8 mouse cellular contexts compared by ENCODE assay signal in the genomic region with DNA sequence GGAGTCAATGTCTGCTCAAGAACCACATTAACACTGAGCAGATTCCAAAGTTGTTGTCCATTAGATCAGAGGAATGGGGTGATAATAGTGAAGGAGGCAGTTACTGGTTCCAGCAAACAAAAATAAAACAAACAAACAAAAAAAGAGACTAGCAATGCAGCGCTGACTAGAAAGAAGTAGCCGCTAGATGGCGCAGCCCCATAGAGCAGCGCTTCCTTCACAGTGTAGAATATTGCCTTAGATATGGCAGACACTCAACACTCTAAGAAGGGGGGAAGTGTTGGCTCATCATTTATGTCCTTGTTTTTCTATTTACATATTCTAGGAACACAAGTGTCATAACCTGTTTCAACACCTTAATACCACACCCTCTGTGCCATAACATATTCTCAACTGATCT. TPM values are rescaled to one million over a fixed set of nuclear protein-coding genes. Genes with fewer than 3 reads are reported as not detected.
DNase-seq lines count a peak whose midpoint lies in the region; ATAC-seq lines count a peak whose summit lies in the region.

No protein-coding gene starts in this region.

- H3K36me3 ChIP-seq in embryonic facial prominence, embryonic 10.5 days (replicated peaks), result no peaks in the 10 kb centered on the region
- no peaks in the 10 kb centered on the region for H3K36me3 ChIP-seq in hindbrain, embryonic 15.5 days
- H3K36me3 ChIP-seq in limb, embryonic 10.5 days, result no peaks in the 10 kb centered on the region

- H3K27me3 ChIP-seq in embryonic facial prominence, embryonic 10.5 days (replicated peaks; ENCODE audit: low read depth, poor library complexity, severe bottlenecking), result 0 out of 2 replicates have a peak, but pooled peaks cover 10% of the 10 kb centered on the region
- no peaks in the 10 kb centered on the region for H3K27me3 ChIP-seq in hindbrain, embryonic 15.5 days
- peaks cover 8% of the 10 kb centered on the region; the same call in 1 of the 2 replicates for H3K27me3 ChIP-seq in limb, embryonic 10.5 days (ENCODE audit: low read depth, poor library complexity, severe bottlenecking)

- peak; percentile 56; the same call in 1 of the 2 replicates for ATAC-seq in hindbrain, embryonic 15.5 days (ENCODE audit: low FRiP score, low read depth)
- peak; percentile 90 for ATAC-seq in monocyte, adult 5-6 weeks (replicated peaks; ENCODE audit: insufficient number of reproducible peaks, low FRiP score, low TSS enrichment, poor library complexity, severe bottlenecking)

- no peak overlapping the region for H3K9ac ChIP-seq in hindbrain, embryonic 15.5 days

- H3K4me1 ChIP-seq in embryonic facial prominence, embryonic 10.5 days, result peaks cover 9% of the 10 kb centered on the region
- no peaks in the 10 kb centered on the region for H3K4me1 ChIP-seq in hindbrain, embryonic 15.5 days (replicated peaks)
- H3K4me1 ChIP-seq in limb, embryonic 10.5 days, result no peaks in the 10 kb centered on the region

- no peak overlapping the region for H3K4me3 ChIP-seq in embryonic facial prominence, embryonic 10.5 days
- no peak overlapping the region for H3K4me3 ChIP-seq in hindbrain, embryonic 15.5 days
- H3K4me3 ChIP-seq in limb, embryonic 10.5 days, result no peak overlapping the region

- peak; percentile 45 for DNase-seq in ovary, postnatal 36 days (ENCODE audit: low spot score)
- DNase-seq in ovary, adult 18-20 months (ENCODE audit: low spot score), result no peak
- DNase-seq in adrenal gland, postnatal 25 days, result peak; percentile 65
- peak; percentile 50 for DNase-seq in embryonic facial prominence, embryonic 10.5 days (ENCODE audit: low spot score)
- DNase-seq in limb, embryonic 10.5 days (ENCODE audit: low spot score), result peak; percentile 39
- peak; percentile 71 for DNase-seq in thymus, postnatal 14 days

- H3K4me2 ChIP-seq in hindbrain, embryonic 15.5 days, result no peak overlapping the region

- 4% methylated on average over 4 of the region's 4 CpGs for WGBS in embryonic facial prominence, embryonic 10.5 days
- 4% methylated on average over 4 of the region's 4 CpGs for WGBS in hindbrain, embryonic 15.5 days
- 7% methylated on average over 4 of the region's 4 CpGs for WGBS in limb, embryonic 10.5 days

- no peak overlapping the region for H3K27ac ChIP-seq in embryonic facial prominence, embryonic 10.5 days (replicated peaks)
- no peak overlapping the region for H3K27ac ChIP-seq in hindbrain, embryonic 15.5 days (replicated peaks)
- no peak overlapping the region for H3K27ac ChIP-seq in limb, embryonic 10.5 days

- no peaks in the 10 kb centered on the region for H3K9me3 ChIP-seq in embryonic facial prominence, embryonic 10.5 days
- no peaks in the 10 kb centered on the region for H3K9me3 ChIP-seq in hindbrain, embryonic 15.5 days
- no peaks in the 10 kb centered on the region for H3K9me3 ChIP-seq in limb, embryonic 10.5 days (replicated peaks)

RNA-seq across cellular contexts. Expression of a gene that starts 14.5 kb away (rescaled TPM):
- 0.85 and 1.3 TPM in 2 replicates for total RNA-seq in adrenal gland, postnatal 25 days (2021)
- polyA plus RNA-seq in embryonic facial prominence, embryonic 10.5 days (2016; fragmentation: Nextera tagmentation; extraction: Ambion mirVana), result 17.0 and 19.7 TPM in 2 replicates
- 0.82 and 0.90 TPM in 2 replicates for polyA plus RNA-seq in hindbrain, embryonic 15.5 days (2015; fragmentation: Nextera tagmentation; extraction: Ambion mirVana)
- polyA plus RNA-seq in limb, embryonic 10.5 days (2016; fragmentation: Nextera tagmentation; extraction: Ambion mirVana), result 18.0 and 19.4 TPM in 2 replicates
- total RNA-seq in monocyte, adult 5-6 weeks (2017), result 0.43 to 1.1 TPM (median 0.87 TPM) in 3 replicates

RNA-seq across cellular contexts. Expression of a gene that starts 31.7 kb away (rescaled TPM):
- 6.1 and 6.2 TPM in 2 replicates for total RNA-seq in adrenal gland, postnatal 25 days (2021)
- polyA plus RNA-seq in embryonic facial prominence, embryonic 10.5 days (2016; fragmentation: Nextera tagmentation; extraction: Ambion mirVana), result 27.0 and 28.3 TPM in 2 replicates
- 16.8 and 19.6 TPM in 2 replicates for polyA plus RNA-seq in hindbrain, embryonic 15.5 days (2015; fragmentation: Nextera tagmentation; extraction: Ambion mirVana)
- polyA plus RNA-seq in limb, embryonic 10.5 days (2016; fragmentation: Nextera tagmentation; extraction: Ambion mirVana), result 28.5 and 29.2 TPM in 2 replicates
- total RNA-seq in monocyte, adult 5-6 weeks (2017), result 1.9 to 4.9 TPM in 2 of 3 replicates, not detected in the other

RNA-seq across cellular contexts. Expression of a gene that starts 36.4 kb away (rescaled TPM):
- 8.3 and 12.8 TPM in 2 replicates for total RNA-seq in adrenal gland, postnatal 25 days (2021)
- polyA plus RNA-seq in embryonic facial prominence, embryonic 10.5 days (2016; fragmentation: Nextera tagmentation; extraction: Ambion mirVana), result 4.0 and 4.4 TPM in 2 replicates
- 24.8 and 27.2 TPM in 2 replicates for polyA plus RNA-seq in hindbrain, embryonic 15.5 days (2015; fragmentation: Nextera tagmentation; extraction: Ambion mirVana)
- 1.9 and 3.3 TPM in 2 replicates for polyA plus RNA-seq in limb, embryonic 10.5 days (2016; fragmentation: Nextera tagmentation; extraction: Ambion mirVana)
- total RNA-seq in monocyte, adult 5-6 weeks (2017), result 6.1 to 23.8 TPM (median 10.6 TPM) in 3 replicates
